Mouse (Mus musculus) embryonic fibroblast, embryonic 13.5 days (primary cell): Measurements from ENCODE around the gene Dll3.

ENCODE experiments used
- CTCF ChIP-seq: IDR thresholded peaks from 2 replicates; pipeline ENCODE4 v1.5.1; 2011; ENCODE audit warnings: mild to moderate bottlenecking, control low read depth, low read length, moderate library complexity, borderline replicate concordance; ENCODE audit not compliant: insufficient read depth
- POLR2A ChIP-seq: IDR thresholded peaks from 2 replicates; pipeline ENCODE4 v1.6.1; 2011; ENCODE audit warnings: low read depth, mild to moderate bottlenecking, control low read depth, low read length, moderate library complexity

DNA sequence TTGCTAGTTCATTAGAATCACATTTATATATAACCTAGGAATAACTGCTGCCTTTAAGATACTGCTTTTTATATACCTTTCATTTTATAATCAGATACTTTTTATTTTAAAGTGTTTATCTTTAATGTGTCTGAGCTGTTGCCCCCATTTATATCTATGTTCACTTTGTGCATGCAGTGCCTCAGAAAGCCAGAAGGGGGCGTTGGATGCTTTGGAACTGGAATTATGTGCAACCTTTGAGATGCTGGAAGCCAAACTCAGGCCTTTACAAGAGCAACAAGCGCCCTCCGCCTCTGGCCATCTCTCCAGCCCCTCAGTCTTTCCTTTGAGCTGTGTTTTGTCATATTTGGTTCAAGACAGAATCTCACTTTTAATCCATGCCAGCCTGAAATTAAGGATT is 30.3 kb downstream of the Dll3 start:
- TF ChIP-seq CTCF (no peak), POLR2A (no peak)
